Mouse (Mus musculus): Measurements from ENCODE around the gene Thra. TPM values are rescaled to one million over a fixed set of nuclear protein-coding genes. Genes with fewer than 3 reads are reported as not detected.
A peak's percentile ranks its signal among the peaks of the same experiment; 100 is the strongest.

Gene Thra
- polyA plus RNA-seq, 1 experiment from 2014 or later, result 122 TPM

GRCm38 (mm10) chr11:98781851-98782512 is 41.5 kb downstream of the Thra start:
- 12% methylated on average over 13 of the region's 14 CpGs for WGBS

DNA sequence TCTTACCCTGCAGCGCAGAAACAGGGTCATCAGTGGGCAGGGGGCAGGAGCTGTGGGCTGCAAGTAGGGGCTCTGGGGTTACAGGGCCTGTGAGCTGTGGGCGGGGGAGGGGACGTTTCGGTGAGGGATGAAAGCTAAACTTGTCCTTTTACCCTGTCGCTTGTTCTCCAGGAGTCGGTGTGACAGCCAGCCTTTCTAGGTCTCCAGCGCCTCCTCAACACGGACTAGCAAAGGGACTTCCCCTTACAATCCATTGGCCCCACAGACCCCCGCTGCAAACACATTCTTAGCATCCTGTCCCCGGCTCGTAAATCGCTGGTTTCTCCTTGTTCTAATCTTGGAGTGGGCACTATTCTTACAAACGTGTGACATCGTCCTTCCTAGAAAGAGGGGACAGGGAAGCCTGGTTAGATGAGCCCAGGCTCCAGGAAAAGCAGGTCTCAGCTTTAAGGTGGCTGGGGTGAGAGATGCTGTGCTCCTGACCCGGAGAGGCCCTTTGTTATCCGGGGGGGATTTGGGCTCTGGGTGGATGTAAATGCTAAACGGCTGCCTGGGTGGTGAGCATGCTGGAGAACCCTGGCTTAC is 42.3 kb downstream of the Thra start:
- peaks cover 55% of the 10 kb centered on the region for H3K4me1 ChIP-seq (replicated peaks)
- ATAC-seq (ENCODE audit: low FRiP score), result no peak
- peak overlapping the region; percentile 8; the same call in 1 of the 2 replicates for H3K4me3 ChIP-seq

More at GRCm38 (mm10) chr11:98781851-98782512, 41.5 kb downstream of the Thra start:
- no peak for ATAC-seq (ENCODE audit: low FRiP score)
- H3K4me2 ChIP-seq, result peak overlapping the region; percentile 48
- no peak overlapping the region for H3K4me3 ChIP-seq
- no peaks in the 10 kb centered on the region for H3K27me3 ChIP-seq
- H3K9ac ChIP-seq, result peak overlapping the region; percentile 39; the same call in 1 of the 2 replicates
- H3K9me3 ChIP-seq, result no peaks in the 10 kb centered on the region
- peaks cover 51% of the 10 kb centered on the region for H3K4me1 ChIP-seq (replicated peaks)
- peak overlapping the region; percentile 40 for H3K27ac ChIP-seq
- H3K36me3 ChIP-seq, result no peaks in the 10 kb centered on the region

DNA sequence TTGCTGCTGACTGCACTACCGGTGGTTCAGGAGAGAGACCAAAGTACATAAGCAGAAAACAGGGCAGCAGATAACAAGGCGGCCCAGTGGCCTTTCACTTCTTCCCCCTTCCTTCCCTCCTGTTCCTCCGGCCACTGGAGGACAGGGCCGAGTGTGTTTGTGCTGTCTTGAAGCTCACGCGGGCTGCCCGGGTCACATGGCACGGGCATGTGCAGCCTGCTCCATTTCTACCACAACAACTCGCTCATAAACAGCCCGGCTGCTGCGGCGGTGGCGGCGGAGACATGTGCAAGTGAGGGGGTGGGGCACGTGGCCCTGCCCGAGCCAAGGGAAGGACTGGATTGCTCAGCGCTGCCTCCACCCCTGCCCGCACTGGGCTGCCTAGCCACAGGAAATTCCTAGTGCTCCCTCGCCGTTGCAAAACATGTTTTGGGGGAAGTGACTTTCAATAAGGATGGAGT is 42.8 kb downstream of the Thra start:
- peak; percentile 22; the same call in 1 of the 2 replicates for ATAC-seq (ENCODE audit: low FRiP score)
- Histone ChIP-seq H3K27ac (peak overlapping the region; percentile 83), H3K9me3 (no peaks in the 10 kb centered on the region), H3K4me2 (peak overlapping the region; percentile 48), H3K9ac (peak overlapping the region; percentile 51), H3K36me3 (no peaks in the 10 kb centered on the region), H3K4me1 (replicated peaks) (peaks cover 56% of the 10 kb centered on the region), H3K4me3 (peak overlapping the region; percentile 8), H3K27me3 (no peaks in the 10 kb centered on the region)
- WGBS, result 2% methylated on average over 20 of the region's 20 CpGs

More for the DNA sequence above, 42.3 kb downstream of the Thra start:
- Histone ChIP-seq H3K27ac (peak overlapping the region; percentile 83), H3K36me3 (no peaks in the 10 kb centered on the region), H3K9me3 (no peaks in the 10 kb centered on the region), H3K9ac (peak overlapping the region; percentile 51), H3K27me3 (no peaks in the 10 kb centered on the region), H3K4me2 (peak overlapping the region; percentile 48)
- WGBS, result 1% methylated on average over 17 of the region's 17 CpGs

DNA sequence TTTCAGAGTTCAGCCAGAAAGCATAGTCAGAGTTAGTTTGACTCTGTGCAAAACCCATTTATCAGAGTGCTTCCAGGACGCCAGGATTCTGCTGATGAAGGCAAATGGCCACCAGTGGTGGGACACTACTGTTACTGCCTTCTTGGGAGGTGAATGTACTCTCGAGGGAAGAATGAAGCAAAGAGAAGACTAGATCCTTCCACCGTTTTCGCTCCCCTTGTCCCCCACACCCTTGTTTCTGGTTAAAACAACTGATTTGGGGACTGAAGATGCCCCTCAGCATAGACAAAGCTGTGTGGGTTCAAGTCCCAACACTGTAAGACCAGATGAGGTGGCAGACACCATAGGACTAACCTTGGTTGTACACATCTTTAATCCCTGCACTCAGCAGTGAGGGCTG is 43.7 kb downstream of the Thra start:
- Histone ChIP-seq H3K36me3 (no peaks in the 10 kb centered on the region), H3K4me2 (no peak overlapping the region), H3K4me3 (no peak overlapping the region), H3K27ac (no peak overlapping the region; the same call in 1 of the 2 replicates), H3K4me1 (replicated peaks) (peaks cover 62% of the 10 kb centered on the region), H3K27me3 (no peaks in the 10 kb centered on the region), H3K9ac (no peak overlapping the region), H3K9me3 (no peaks in the 10 kb centered on the region)
- no peak for ATAC-seq (ENCODE audit: low FRiP score)
- 74% methylated on average over 4 of the region's 4 CpGs for WGBS

GRCm38 (mm10) chr11:98785214-98785613 is 44.8 kb downstream of the Thra start:
- WGBS, result 75% methylated on average over 10 of the region's 10 CpGs
- peak overlapping the region; percentile 83 for H3K27ac ChIP-seq

DNA sequence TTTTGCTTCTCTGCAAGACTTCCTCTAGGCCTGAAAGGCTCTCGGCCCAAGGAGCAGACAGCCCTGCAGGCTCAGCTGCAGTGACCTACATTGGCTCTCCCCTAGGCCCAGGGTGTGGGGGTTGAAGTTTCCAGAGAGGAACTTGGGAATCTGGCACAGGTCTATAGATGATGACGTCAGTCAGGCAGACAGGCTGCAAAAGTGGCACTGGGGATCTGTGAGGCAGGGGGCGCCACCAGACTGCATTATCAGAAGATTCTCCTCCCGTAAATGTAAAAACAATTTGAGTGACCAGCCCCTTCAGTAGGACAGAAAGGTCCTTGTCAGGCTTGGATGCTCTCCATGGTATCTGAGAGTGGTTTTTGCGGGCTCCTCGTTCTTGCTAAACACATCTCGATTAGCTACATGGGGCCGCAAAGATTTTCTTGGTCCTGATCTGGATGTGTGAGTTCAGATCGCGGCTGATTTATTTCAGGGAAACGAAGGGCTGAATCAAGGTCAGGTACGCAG is 45.4 kb downstream of the Thra start:
- H3K9ac ChIP-seq, result peak overlapping the region; percentile 60
- no peaks in the 10 kb centered on the region for H3K27me3 ChIP-seq
- ATAC-seq (ENCODE audit: low FRiP score), result no peak
- peak overlapping the region; percentile 83 for H3K27ac ChIP-seq
- H3K4me2 ChIP-seq, result peak overlapping the region; percentile 34
- WGBS, result 13% methylated on average over 12 of the region's 12 CpGs
- H3K4me3 ChIP-seq, result peak overlapping the region; percentile 8; the same call in 1 of the 2 replicates
- no peaks in the 10 kb centered on the region for H3K9me3 ChIP-seq
- H3K4me1 ChIP-seq (replicated peaks), result peaks cover 70% of the 10 kb centered on the region
- no peaks in the 10 kb centered on the region for H3K36me3 ChIP-seq

More at GRCm38 (mm10) chr11:98785214-98785613, 44.8 kb downstream of the Thra start:
- Histone ChIP-seq H3K9me3 (no peaks in the 10 kb centered on the region), H3K9ac (no peak overlapping the region), H3K4me2 (no peak overlapping the region), H3K4me1 (replicated peaks) (peaks cover 70% of the 10 kb centered on the region), H3K27me3 (no peaks in the 10 kb centered on the region), H3K4me3 (no peak overlapping the region), H3K36me3 (no peaks in the 10 kb centered on the region)
- no peak for ATAC-seq (ENCODE audit: low FRiP score)

- peak overlapping the region; percentile 60 for H3K9ac ChIP-seq
- peaks cover 69% of the 10 kb centered on the region for H3K4me1 ChIP-seq (replicated peaks)
- no peaks in the 10 kb centered on the region for H3K27me3 ChIP-seq
- WGBS, result 3% methylated on average over 15 of the region's 15 CpGs
- H3K4me3 ChIP-seq, result peak overlapping the region; percentile 8; the same call in 1 of the 2 replicates
- H3K4me2 ChIP-seq, result peak overlapping the region; percentile 34
- H3K9me3 ChIP-seq, result no peaks in the 10 kb centered on the region
- H3K36me3 ChIP-seq, result no peaks in the 10 kb centered on the region
- peak overlapping the region; percentile 83 for H3K27ac ChIP-seq
- ATAC-seq (ENCODE audit: low FRiP score), result peak; percentile 66
These were observed 46.1 kb downstream of the Thra start for GRCm38 (mm10) chr11:98786359-98787214.

DNA sequence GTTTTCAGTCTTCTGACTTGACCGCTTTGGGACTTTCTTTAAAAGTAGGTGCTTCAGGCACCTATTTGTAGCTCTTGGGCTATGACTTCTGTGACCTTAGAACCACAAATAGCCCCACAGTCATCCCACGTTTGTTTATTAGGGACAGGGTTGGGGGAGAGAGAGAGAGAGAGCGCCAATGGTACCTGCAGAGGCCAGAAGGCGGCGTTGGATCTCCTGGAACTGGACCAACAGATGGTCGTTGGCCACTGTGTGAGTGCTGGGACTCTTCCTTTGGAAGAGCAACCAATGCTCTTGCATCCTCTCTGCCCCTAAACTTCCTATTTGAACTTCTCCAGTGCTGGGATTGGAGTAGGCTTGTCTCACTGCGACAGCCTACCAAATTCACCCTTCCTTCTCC is 46.8 kb downstream of the Thra start:
- peaks cover 65% of the 10 kb centered on the region for H3K4me1 ChIP-seq (replicated peaks)
- H3K36me3 ChIP-seq, result no peaks in the 10 kb centered on the region
- H3K27ac ChIP-seq, result peak overlapping the region; percentile 35; the same call in 1 of the 2 replicates
- no peak overlapping the region for H3K9ac ChIP-seq
- no peak overlapping the region for H3K4me3 ChIP-seq
- no peak for ATAC-seq (ENCODE audit: low FRiP score)
- H3K9me3 ChIP-seq, result no peaks in the 10 kb centered on the region
- no peak overlapping the region for H3K4me2 ChIP-seq
- WGBS, result 40% methylated on average over 7 of the region's 7 CpGs
- no peaks in the 10 kb centered on the region for H3K27me3 ChIP-seq

- Histone ChIP-seq H3K27me3 (no peaks in the 10 kb centered on the region), H3K4me3 (no peak overlapping the region), H3K27ac (peak overlapping the region; percentile 35; the same call in 1 of the 2 replicates), H3K4me2 (no peak overlapping the region), H3K9me3 (no peaks in the 10 kb centered on the region), H3K36me3 (no peaks in the 10 kb centered on the region), H3K4me1 (replicated peaks) (peaks cover 63% of the 10 kb centered on the region), H3K9ac (no peak overlapping the region)
- WGBS, result 93% methylated on average over 1 of the region's 1 CpGs
- ATAC-seq (ENCODE audit: low FRiP score), result no peak
These were observed 47.3 kb downstream of the Thra start for GRCm38 (mm10) chr11:98787691-98788090.

DNA sequence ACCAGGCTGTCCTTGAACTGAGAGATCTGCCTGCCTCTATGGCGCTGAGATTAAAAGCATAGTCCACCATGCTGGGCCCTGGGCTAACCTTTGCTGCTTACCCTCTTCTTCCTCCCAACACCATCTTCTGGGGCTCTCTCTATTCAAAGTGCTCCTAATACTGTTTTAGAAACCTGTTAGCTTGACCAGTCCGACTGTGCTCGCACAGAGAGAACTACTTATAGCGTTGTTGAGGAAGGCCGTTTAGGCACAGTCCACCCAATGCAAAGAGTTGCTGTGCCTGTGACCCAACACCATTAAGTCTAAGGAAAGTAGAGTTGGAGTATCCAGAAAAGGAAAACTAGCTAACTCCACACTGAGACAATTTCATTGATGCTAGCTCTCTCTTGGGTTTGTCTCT is 47.7 kb downstream of the Thra start:
- Histone ChIP-seq H3K9me3 (no peaks in the 10 kb centered on the region), H3K27me3 (no peaks in the 10 kb centered on the region), H3K36me3 (no peaks in the 10 kb centered on the region), H3K9ac (no peak overlapping the region), H3K4me3 (0 out of 2 replicates have a peak overlapping the region, but pooled peaks have one; percentile 43), H3K27ac (peak overlapping the region; percentile 75; the same call in 1 of the 2 replicates), H3K4me2 (peak overlapping the region; percentile 89), H3K4me1 (replicated peaks) (peaks cover 63% of the 10 kb centered on the region)
- WGBS, result 94% methylated on average over 5 of the region's 5 CpGs
- no peak for ATAC-seq (ENCODE audit: low FRiP score)

- Histone ChIP-seq H3K9ac (peak overlapping the region; percentile 66), H3K4me1 (replicated peaks) (peaks cover 63% of the 10 kb centered on the region), H3K36me3 (no peaks in the 10 kb centered on the region), H3K27me3 (no peaks in the 10 kb centered on the region), H3K27ac (peak overlapping the region; percentile 75), H3K4me2 (peak overlapping the region; percentile 89), H3K9me3 (no peaks in the 10 kb centered on the region), H3K4me3 (peak overlapping the region; percentile 43)
- 16% methylated on average over 15 of the region's 18 CpGs for WGBS
- ATAC-seq (ENCODE audit: low FRiP score), result peak; percentile 79
These were observed 48.2 kb downstream of the Thra start for GRCm38 (mm10) chr11:98788550-98789218.

All from hindbrain, embryonic 13.5 days (tissue).